Mouse (Mus musculus) left cerebral cortex, adult 2 months (tissue): ENCODE results near the gene Icmt. TPM values are rescaled to one million over a fixed set of nuclear protein-coding genes. Genes with fewer than 3 reads are reported as not detected.

Experiments used
- DNase-seq, 2 experiments: peaks; one replicate each; pipeline ENCODE4 v3.0.0; 2021 to 2022; ENCODE audit warnings: low spot score in 2 of 2, mixed read lengths in 1 of 2; ENCODE audit errors: extremely low spot score in 1 of 2
- H3K27ac ChIP-seq: fragments of 200-600 bp; 2 replicates; pipeline ENCODE4 v1.8.1; 2022
- H3K4me3 ChIP-seq: fragments of 200-600 bp; 2 replicates; pipeline ENCODE4 v1.8.1; 2022
- CTCF ChIP-seq: fragments of 200-600 bp; IDR thresholded peaks from 2 replicates; pipeline ENCODE4 v1.8.1; 2022; ENCODE audit warnings: antibody characterized with exemption, mild to moderate bottlenecking, moderate library complexity
- intact Hi-C: fragments of 180-260 bp; cut with DNase I; formaldehyde crosslinking; loops from one replicate; pipeline ENCODE4 v1.15.1; 2025
- total RNA-seq, 2 experiments: library from RNA; stranded (reverse); gene quantifications; 2 replicates each; pipeline ENCODE4 v1.2.3; 2021

Icmt gene
- total RNA-seq, 2 experiments from 2014 or later = 49.8 to 54.3 TPM

DNA sequence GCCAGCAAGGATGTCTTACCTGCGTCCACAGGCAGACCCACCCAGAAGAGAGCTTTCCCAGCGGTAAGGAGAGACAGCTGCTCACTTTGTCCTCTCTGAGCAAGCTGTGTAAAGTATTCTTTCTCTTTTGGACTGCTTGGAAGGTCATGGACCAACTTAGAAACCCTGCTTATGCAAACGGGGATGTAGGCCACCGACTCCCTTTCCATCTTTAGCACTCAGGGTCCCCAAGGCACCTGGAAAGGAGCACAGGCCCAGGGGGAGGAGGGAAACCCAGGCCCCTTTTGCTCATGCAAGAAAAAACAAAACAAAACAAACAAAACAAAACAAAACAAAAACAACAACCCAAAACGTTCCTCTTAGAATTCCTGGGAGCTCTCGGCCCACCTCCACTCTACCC lies 5.5 kb upstream of the Icmt start, which contains the start of gene Hes3:
Gene Hes3 (minus strand): TSS at position 101 of the 400 bp plus-strand sequence.
- Histone ChIP-seq H3K4me3 (peak within 1 kb of the TSS; percentile 8; the same call in 1 of the 2 replicates), H3K27ac (no peak within 1 kb of the TSS)
- no peak for DNase-seq
- TF ChIP-seq CTCF = no peak
- intact Hi-C loops = no loop called here

GRCm38 (mm10) chr4:152292102-152292765 lies 4.8 kb upstream of the Icmt start:
- TF ChIP-seq CTCF = no peak
- DNase-seq = no peak
- Histone ChIP-seq H3K4me3 (no peak overlapping the region), H3K27ac (no peak overlapping the region)
- intact Hi-C loops = no loop called here

GRCm38 (mm10) chr4:152294188-152294929 lies 2.7 kb upstream of the Icmt start:
- no peak overlapping the region for H3K27ac ChIP-seq
- intact Hi-C loops = no loop called here
- TF ChIP-seq CTCF = peak; percentile 28
- no peak overlapping the region for H3K4me3 ChIP-seq
- no peak for DNase-seq

DNA sequence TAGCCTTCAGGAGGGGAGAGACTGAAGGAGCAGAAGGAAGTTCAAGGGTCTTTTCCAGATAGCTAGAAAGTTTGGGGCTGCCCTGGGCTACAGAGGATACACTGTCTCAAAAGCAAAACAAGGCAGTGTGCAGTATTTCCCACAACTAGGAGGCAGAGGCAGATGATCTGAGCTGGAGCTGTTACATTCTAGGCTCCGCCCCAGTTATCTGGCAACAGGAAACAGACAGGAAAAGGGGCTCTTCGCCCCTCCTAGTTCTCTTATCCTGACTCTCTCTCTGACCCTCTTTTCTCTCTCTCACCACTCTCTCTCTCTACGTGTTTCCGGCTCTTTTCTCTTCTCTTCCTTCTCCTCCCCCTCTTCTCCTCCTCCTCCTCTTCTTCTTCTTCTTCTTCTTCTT lies 1.1 kb upstream of the Icmt start:
- no peak for TF ChIP-seq CTCF
- intact Hi-C loops = no loop called here
- Histone ChIP-seq H3K27ac (no peak overlapping the region), H3K4me3 (no peak overlapping the region)
- no peak for DNase-seq

- Histone ChIP-seq H3K4me3 (peak overlapping the region; percentile 78), H3K27ac (peak overlapping the region; percentile 54; the same call in 1 of the 2 replicates)
- TF ChIP-seq CTCF = no peak
- DNase-seq = no peak
- intact Hi-C loops = no loop called here
Observed at GRCm38 (mm10) chr4:152296371-152296770, 656 bp upstream of the Icmt start.

DNA sequence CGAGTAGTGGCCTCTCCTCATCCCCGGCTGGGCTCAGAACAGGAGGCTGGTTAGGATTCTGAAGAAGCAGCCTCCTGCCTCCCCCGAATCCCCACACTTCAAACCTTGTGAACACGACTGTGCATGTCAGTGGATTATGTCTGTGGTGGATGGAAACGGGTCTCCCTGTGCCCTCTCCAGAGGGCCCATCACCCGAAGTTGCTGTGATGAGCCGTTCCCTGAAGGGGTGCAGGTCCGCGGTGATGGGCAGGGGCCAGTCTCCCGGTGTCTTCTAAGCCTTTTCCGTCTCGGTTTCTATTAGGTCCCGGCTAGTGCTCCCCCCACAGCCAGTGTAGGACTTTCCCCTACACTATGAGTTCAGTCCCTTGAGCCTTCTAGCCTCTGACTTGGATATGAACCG lies 1.8 kb downstream of the Icmt start:
- DNase-seq = no peak
- intact Hi-C loops = no loop called here
- Histone ChIP-seq H3K27ac (no peak overlapping the region), H3K4me3 (no peak overlapping the region)
- TF ChIP-seq CTCF = no peak

- Histone ChIP-seq H3K4me3 (no peak overlapping the region), H3K27ac (no peak overlapping the region)
- no peak for TF ChIP-seq CTCF
- intact Hi-C loops = no loop called here
- DNase-seq = no peak
Observed at GRCm38 (mm10) chr4:152300375-152300774, 3.3 kb downstream of the Icmt start.

DNA sequence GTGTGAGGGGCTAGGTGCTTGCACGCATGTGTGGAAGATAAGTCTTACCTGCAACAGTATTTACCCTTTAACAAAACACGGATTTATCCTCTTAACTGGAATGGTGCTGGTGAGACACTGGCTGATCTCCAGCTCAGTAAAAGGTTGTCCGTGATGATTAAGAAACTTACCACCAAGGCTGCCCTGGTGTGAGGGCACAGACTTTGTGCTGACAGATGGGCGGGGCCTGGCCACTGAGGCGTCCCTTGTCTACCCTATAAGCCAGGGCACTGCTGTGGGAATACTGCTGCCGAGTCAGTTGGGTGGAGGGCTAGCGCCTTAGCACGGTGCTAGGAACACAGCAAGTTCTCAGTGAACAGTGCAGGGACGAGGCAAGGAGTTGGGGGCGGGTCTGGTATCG lies 5.0 kb downstream of the Icmt start:
- intact Hi-C loops = no loop called here
- Histone ChIP-seq H3K27ac (no peak overlapping the region), H3K4me3 (no peak overlapping the region)
- no peak for TF ChIP-seq CTCF
- no peak for DNase-seq

DNA sequence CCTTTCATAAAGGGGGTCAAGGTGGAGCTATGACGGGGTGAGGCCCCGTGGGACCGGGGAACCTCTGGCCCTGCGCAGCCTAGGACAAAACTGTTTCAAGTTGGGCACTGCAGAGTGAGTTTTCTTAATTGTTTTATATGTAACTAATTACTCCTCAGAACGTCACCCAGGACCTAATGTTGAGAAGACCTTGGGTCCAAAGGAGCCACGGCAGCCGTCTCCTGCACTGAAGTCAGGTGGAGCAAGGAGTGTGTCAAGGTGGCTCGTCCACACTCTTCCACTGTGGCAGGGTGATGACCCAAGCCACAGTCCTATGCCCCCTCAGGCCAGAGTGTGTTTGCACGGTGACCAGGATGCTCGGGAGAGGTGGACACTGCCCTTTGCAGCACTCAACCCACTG lies 6.1 kb downstream of the Icmt start:
- no peak for TF ChIP-seq CTCF
- intact Hi-C loops = no loop called here

DNA sequence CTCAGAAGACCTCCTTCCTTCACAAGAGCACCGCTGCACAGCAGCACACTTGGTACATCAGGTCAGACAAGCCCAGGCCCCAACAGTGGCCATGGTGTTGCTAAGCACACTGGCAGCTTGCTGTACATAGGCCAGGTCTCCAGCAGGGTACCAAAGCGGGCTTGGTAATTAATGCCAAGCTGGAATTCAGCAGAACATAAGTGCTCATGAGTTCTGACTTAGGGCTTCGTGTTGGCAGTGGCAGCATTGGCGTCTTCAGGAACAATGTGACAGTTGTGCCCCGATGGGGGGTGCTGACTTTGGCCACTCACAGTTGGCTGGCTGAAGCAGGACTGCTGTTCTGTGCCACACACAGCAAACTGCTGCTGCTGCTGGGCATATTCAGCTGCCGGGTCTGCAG lies 7.7 kb downstream of the Icmt start:
- DNase-seq = no peak
- H3K27ac ChIP-seq = no peak overlapping the region
- intact Hi-C loops = no loop called here

More for the DNA sequence above, 6.1 kb downstream of the Icmt start:
- no peak for DNase-seq
- Histone ChIP-seq H3K4me3 (no peak overlapping the region), H3K27ac (no peak overlapping the region)

DNA sequence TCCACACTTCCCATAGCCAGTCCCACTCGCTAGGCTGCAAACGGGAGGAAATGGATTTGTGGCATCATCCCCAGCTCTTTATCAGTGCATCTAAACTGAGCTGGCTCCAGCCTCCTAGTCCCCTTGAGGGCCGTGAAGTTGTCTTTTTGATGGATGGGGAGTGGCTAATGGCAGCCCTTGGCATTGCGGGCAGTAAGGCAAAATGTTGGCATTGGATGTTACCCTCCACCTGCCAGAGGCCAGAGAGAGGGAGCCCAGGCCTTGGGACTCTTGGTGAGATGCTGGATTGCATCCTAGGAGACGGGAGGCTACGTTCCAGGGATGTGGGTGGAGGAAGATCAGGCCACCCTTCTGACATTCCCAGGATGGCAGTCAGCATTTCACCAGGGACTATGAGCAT lies 9.0 kb downstream of the Icmt start:
- intact Hi-C loops = no loop called here
- no peak for TF ChIP-seq CTCF
- Histone ChIP-seq H3K4me3 (no peak overlapping the region), H3K27ac (no peak overlapping the region)
- DNase-seq = no peak

More for the DNA sequence above, 7.7 kb downstream of the Icmt start:
- no peak overlapping the region for H3K4me3 ChIP-seq
- no peak for TF ChIP-seq CTCF

DNA sequence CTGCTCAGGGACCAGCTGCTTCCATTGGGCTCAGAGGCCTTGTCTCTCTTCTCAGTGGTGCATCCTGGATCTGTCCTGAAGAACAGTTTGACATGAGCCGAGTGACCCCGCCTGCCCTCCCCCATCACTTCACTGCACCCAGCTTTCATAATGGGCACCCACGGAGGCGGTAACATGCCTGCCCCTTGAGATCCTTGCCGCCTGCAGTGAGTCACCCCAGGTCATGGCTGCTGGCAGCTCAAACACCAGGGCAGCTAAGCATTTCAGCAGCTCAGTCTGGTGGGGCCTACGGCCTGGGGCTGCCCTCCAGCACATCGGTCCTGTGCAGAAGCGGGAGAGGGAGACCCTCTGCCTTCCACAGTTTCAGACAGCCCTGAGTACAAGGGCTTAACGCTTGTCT lies 10.5 kb downstream of the Icmt start:
- Histone ChIP-seq H3K27ac (no peak overlapping the region), H3K4me3 (no peak overlapping the region)
- TF ChIP-seq CTCF = no peak
- intact Hi-C loops = no loop called here
- DNase-seq = no peak

DNA sequence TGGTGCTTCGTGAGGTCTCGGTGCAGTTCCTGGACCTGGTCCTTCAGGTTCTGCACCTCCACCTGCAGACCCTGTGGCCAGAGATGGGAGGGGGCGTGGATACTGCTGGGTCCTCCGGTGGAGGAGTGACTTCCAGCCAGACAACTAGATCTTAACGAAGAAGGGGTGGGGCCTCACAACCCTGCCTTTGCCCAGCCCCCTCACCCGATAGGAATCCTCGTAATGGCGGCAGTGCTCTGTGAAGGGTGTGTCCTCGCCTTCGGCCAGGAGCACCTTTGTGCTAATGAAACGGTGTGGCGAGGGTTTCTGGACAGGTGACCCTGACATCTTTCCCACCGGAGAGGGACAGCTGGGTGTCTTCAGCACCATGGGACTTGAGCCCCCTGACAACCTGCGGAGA lies 15.2 kb downstream of the Icmt start:
- Histone ChIP-seq H3K27ac (no peak overlapping the region), H3K4me3 (no peak overlapping the region)
- intact Hi-C loops = no loop called here
- DNase-seq = no peak
- no peak for TF ChIP-seq CTCF
